Mouse (Mus musculus) heart, embryonic 11.5 days (tissue): ENCODE results near the gene Htr2a. TPM values are rescaled to one million over a fixed set of nuclear protein-coding genes. Genes with fewer than 3 reads are reported as not detected.

Experiments
- ATAC-seq: fragments of 200-750 bp; cut with Nextera tagmentation; replicated peaks from 2 replicates; pipeline ENCODE4 v1.8.0; 2017; ENCODE audit warnings: moderate library complexity; ENCODE audit not compliant: insufficient number of reproducible peaks, low FRiP score, low TSS enrichment
- H3K27ac ChIP-seq: fragments of 300-500 bp; sonication (generic); 2 replicates; pipeline ENCODE4 v1.5.1; 2014; ENCODE audit warnings: mild to moderate bottlenecking, low read depth, low read length
- H3K27me3 ChIP-seq: fragments of 300-500 bp; sonication (generic); 2 replicates; pipeline ENCODE4 v1.6.1; 2014; ENCODE audit warnings: mild to moderate bottlenecking, low read length, mixed read lengths; ENCODE audit not compliant: control insufficient read depth, insufficient read depth
- H3K36me3 ChIP-seq: fragments of 300-500 bp; sonication (generic); 2 replicates; pipeline ENCODE4 v1.6.1; 2014; ENCODE audit warnings: mild to moderate bottlenecking, low read length, moderate library complexity, mixed read lengths; ENCODE audit not compliant: control insufficient read depth, insufficient read depth
- H3K4me1 ChIP-seq: fragments of 300-500 bp; sonication (generic); 2 replicates; pipeline ENCODE4 v1.6.1; 2014; ENCODE audit warnings: low read length; ENCODE audit not compliant: control insufficient read depth, insufficient read depth
- H3K4me2 ChIP-seq: fragments of 300-500 bp; sonication (generic); 2 replicates; pipeline ENCODE4 v1.6.1; 2014; ENCODE audit warnings: mild to moderate bottlenecking, moderate library complexity
- H3K4me3 ChIP-seq: fragments of 300-500 bp; sonication (generic); 2 replicates; pipeline ENCODE4 v1.5.1; 2014; ENCODE audit warnings: low read depth, low read length
- H3K9ac ChIP-seq: fragments of 300-500 bp; sonication (generic); 2 replicates; pipeline ENCODE4 v1.6.1; 2014; ENCODE audit warnings: mild to moderate bottlenecking, low read depth, low read length, moderate library complexity
- H3K9me3 ChIP-seq: fragments of 300-500 bp; sonication (generic); replicated peaks from 2 replicates; pipeline ENCODE4 v1.6.1; 2016; ENCODE audit warnings: low read length; ENCODE audit not compliant: control insufficient read depth
- WGBS: fragments of 180-500 bp; shearing (Covaris S2); extraction: QIAGEN DNeasy Blood & Tissue Kit; methylation state at CpG from one replicate; pipeline ENCODE4 v1.1.7; 2014; ENCODE audit not compliant: insufficient replicate concordance; 5-methylcytosine and 5-hydroxymethylcytosine counted together
- polyA plus RNA-seq: library from polyadenylated mRNA; unstranded; fragments of >200 nt; fragmentation: Nextera tagmentation; extraction: Ambion mirVana; gene quantifications from 2 replicates; pipeline ENCODE4 v1.2.1, GENCODE M21; 2014

Htr2a gene
- polyA plus RNA-seq, 1 experiment from 2014 or later, result 0.59 TPM

GRCm38 (mm10) chr14:74643296-74643695 is 2.7 kb downstream of the Htr2a start:
- H3K27ac ChIP-seq, result no peak overlapping the region
- peaks cover 8% of the 10 kb centered on the region; the same call in 1 of the 2 replicates for H3K27me3 ChIP-seq
- peaks cover 12% of the 10 kb centered on the region for H3K4me1 ChIP-seq
- no peak for ATAC-seq
- H3K9me3 ChIP-seq, result no peaks in the 10 kb centered on the region
- H3K9ac ChIP-seq, result no peak overlapping the region
- 0% methylated on average over 4 of the region's 4 CpGs for WGBS
- H3K36me3 ChIP-seq, result no peaks in the 10 kb centered on the region
- peak overlapping the region; percentile 35 for H3K4me2 ChIP-seq
- no peak overlapping the region for H3K4me3 ChIP-seq

GRCm38 (mm10) chr14:74646107-74646793 is 5.6 kb downstream of the Htr2a start:
- no peak overlapping the region for H3K27ac ChIP-seq
- ATAC-seq, result no peak

GRCm38 (mm10) chr14:74650001-74650400 is 9.4 kb downstream of the Htr2a start:
- no peak overlapping the region for H3K4me2 ChIP-seq
- H3K9me3 ChIP-seq, result no peaks in the 10 kb centered on the region
- H3K27me3 ChIP-seq, result no peaks in the 10 kb centered on the region
- H3K9ac ChIP-seq, result no peak overlapping the region
- H3K4me3 ChIP-seq, result no peak overlapping the region
- peaks cover 18% of the 10 kb centered on the region for H3K4me1 ChIP-seq
- H3K27ac ChIP-seq, result no peak overlapping the region
- H3K36me3 ChIP-seq, result no peaks in the 10 kb centered on the region
- 81% methylated on average over 6 of the region's 6 CpGs for WGBS
- no peak for ATAC-seq

More at GRCm38 (mm10) chr14:74646107-74646793, 5.6 kb downstream of the Htr2a start:
- H3K9me3 ChIP-seq, result no peaks in the 10 kb centered on the region
- peaks cover 12% of the 10 kb centered on the region for H3K4me1 ChIP-seq
- WGBS, result 53% methylated on average over 11 of the region's 11 CpGs
- H3K9ac ChIP-seq, result no peak overlapping the region
- H3K4me3 ChIP-seq, result no peak overlapping the region
- peaks cover 3% of the 10 kb centered on the region; the same call in 1 of the 2 replicates for H3K27me3 ChIP-seq
- no peak overlapping the region for H3K4me2 ChIP-seq
- no peaks in the 10 kb centered on the region for H3K36me3 ChIP-seq

GRCm38 (mm10) chr14:74651678-74652077 is 11.0 kb downstream of the Htr2a start:
- no peak overlapping the region for H3K4me3 ChIP-seq

GRCm38 (mm10) chr14:74657227-74657626 is 16.6 kb downstream of the Htr2a start:
- 33% methylated on average over 7 of the region's 7 CpGs for WGBS
- H3K36me3 ChIP-seq, result no peaks in the 10 kb centered on the region
- H3K9ac ChIP-seq, result no peak overlapping the region
- no peak overlapping the region for H3K27ac ChIP-seq
- ATAC-seq, result no peak
- H3K27me3 ChIP-seq, result no peaks in the 10 kb centered on the region
- H3K4me1 ChIP-seq, result peaks cover 10% of the 10 kb centered on the region
- no peak overlapping the region for H3K4me3 ChIP-seq
- H3K9me3 ChIP-seq, result no peaks in the 10 kb centered on the region
- no peak overlapping the region for H3K4me2 ChIP-seq

More at GRCm38 (mm10) chr14:74651678-74652077, 11.0 kb downstream of the Htr2a start:
- no peak overlapping the region for H3K4me2 ChIP-seq
- H3K36me3 ChIP-seq, result no peaks in the 10 kb centered on the region
- 48% methylated on average over 4 of the region's 4 CpGs for WGBS
- H3K27ac ChIP-seq, result no peak overlapping the region
- ATAC-seq, result no peak
- no peak overlapping the region for H3K9ac ChIP-seq
- no peaks in the 10 kb centered on the region for H3K9me3 ChIP-seq
- H3K27me3 ChIP-seq, result no peaks in the 10 kb centered on the region
- H3K4me1 ChIP-seq, result peaks cover 12% of the 10 kb centered on the region

- H3K27me3 ChIP-seq, result no peaks in the 10 kb centered on the region
- H3K4me2 ChIP-seq, result no peak overlapping the region
- H3K27ac ChIP-seq, result no peak overlapping the region
- H3K9ac ChIP-seq, result no peak overlapping the region
- H3K4me3 ChIP-seq, result no peak overlapping the region
- no peaks in the 10 kb centered on the region for H3K36me3 ChIP-seq
- no peak for ATAC-seq
- 82% methylated on average over 8 of the region's 8 CpGs for WGBS
- peaks cover 7% of the 10 kb centered on the region for H3K4me1 ChIP-seq
- H3K9me3 ChIP-seq, result no peaks in the 10 kb centered on the region
Observed at GRCm38 (mm10) chr14:74659411-74659841, 18.8 kb downstream of the Htr2a start.

GRCm38 (mm10) chr14:74672137-74673019 is 31.7 kb downstream of the Htr2a start:
- Histone ChIP-seq H3K9ac (no peak overlapping the region), H3K9me3 (no peaks in the 10 kb centered on the region), H3K4me1 (peaks cover 6% of the 10 kb centered on the region), H3K27ac (no peak overlapping the region), H3K27me3 (no peaks in the 10 kb centered on the region), H3K36me3 (no peaks in the 10 kb centered on the region), H3K4me2 (no peak overlapping the region), H3K4me3 (no peak overlapping the region)
- ATAC-seq, result no peak; the same call in 1 of the 2 replicates
- 55% methylated on average over 10 of the region's 10 CpGs for WGBS

GRCm38 (mm10) chr14:74673020-74673350 is 32.3 kb downstream of the Htr2a start:
- H3K27ac ChIP-seq, result no peak overlapping the region

More at GRCm38 (mm10) chr14:74673020-74673350, 32.3 kb downstream of the Htr2a start:
- no peak overlapping the region for H3K4me2 ChIP-seq
- no peaks in the 10 kb centered on the region for H3K36me3 ChIP-seq
- H3K4me1 ChIP-seq, result peaks cover 10% of the 10 kb centered on the region
- 79% methylated on average over 3 of the region's 3 CpGs for WGBS
- no peak for ATAC-seq
- no peak overlapping the region for H3K9ac ChIP-seq
- H3K9me3 ChIP-seq, result no peaks in the 10 kb centered on the region
- no peak overlapping the region for H3K4me3 ChIP-seq
- no peaks in the 10 kb centered on the region for H3K27me3 ChIP-seq
